Mouse (Mus musculus) midbrain, postnatal 0 days (tissue): Measurements from ENCODE around the gene Fmod. TPM values are rescaled to one million over a fixed set of nuclear protein-coding genes. Genes with fewer than 3 reads are reported as not detected.
A peak's percentile ranks its signal among the peaks of the same experiment; 100 is the strongest.

ENCODE experiments used
- ATAC-seq: fragments of 200-750 bp; cut with Nextera tagmentation; 2 replicates; pipeline ENCODE4 v1.8.0; 2017; ENCODE audit warnings: moderate number of reproducible peaks, mild to moderate bottlenecking, moderate TSS enrichment, moderate library complexity; ENCODE audit not compliant: low FRiP score
- DNase-seq: peaks from one replicate; pipeline ENCODE4 v3.0.0-alpha.2; 2015; ENCODE audit warnings: low spot score
- H3K27ac ChIP-seq: fragments of 300-500 bp; sonication (generic); 2 replicates; pipeline ENCODE4 v1.5.1; 2014; ENCODE audit warnings: low read depth, mild to moderate bottlenecking, low read length, mixed read lengths
- H3K27me3 ChIP-seq: fragments of 300-500 bp; sonication (generic); 2 replicates; pipeline ENCODE4 v1.6.1; 2014; ENCODE audit warnings: low read length, control low read depth, mixed read lengths; ENCODE audit not compliant: insufficient read depth
- H3K36me3 ChIP-seq: fragments of 300-500 bp; sonication (generic); 2 replicates; pipeline ENCODE4 v1.6.1; 2014; ENCODE audit warnings: low read length, control low read depth, mixed read lengths; ENCODE audit not compliant: insufficient read depth
- H3K4me1 ChIP-seq: fragments of 300-500 bp; sonication (generic); 2 replicates; pipeline ENCODE4 v1.6.1; 2014; ENCODE audit warnings: mild to moderate bottlenecking, control low read depth, antibody characterized with exemption, low read length, mixed read lengths; ENCODE audit not compliant: insufficient read depth
- H3K4me2 ChIP-seq: fragments of 300-500 bp; sonication (generic); 2 replicates; pipeline ENCODE4 v1.6.1; 2014; ENCODE audit warnings: low read depth, mild to moderate bottlenecking, low read length, mixed read lengths; ENCODE audit not compliant: poor library complexity, severe bottlenecking
- H3K4me3 ChIP-seq: fragments of 300-500 bp; sonication (generic); 2 replicates; pipeline ENCODE4 v1.5.1; 2014; ENCODE audit warnings: low read depth, mild to moderate bottlenecking, low read length, moderate library complexity
- H3K9ac ChIP-seq: fragments of 300-500 bp; sonication (generic); replicated peaks from 2 replicates; pipeline ENCODE4 v1.6.1; 2014; ENCODE audit warnings: mild to moderate bottlenecking, low read length, moderate library complexity, mixed read lengths; ENCODE audit not compliant: poor library complexity, severe bottlenecking
- H3K9me3 ChIP-seq: fragments of 300-500 bp; sonication (generic); 2 replicates; pipeline ENCODE4 v1.6.1; 2016; ENCODE audit warnings: low read length, control low read depth
- CTCF ChIP-seq: IDR thresholded peaks from 2 replicates; pipeline ENCODE4 v1.5.1; 2016; ENCODE audit warnings: antibody characterized with exemption, mild to moderate bottlenecking
- WGBS: fragments of 180-500 bp; shearing (Covaris S2); extraction: QIAGEN DNeasy Blood & Tissue Kit; methylation state at CpG from one replicate; pipeline ENCODE4 v1.1.7; 2014; 5-methylcytosine and 5-hydroxymethylcytosine counted together
- polyA plus RNA-seq: library from polyadenylated mRNA; unstranded; fragments of >200 nt; fragmentation: Nextera tagmentation; extraction: Ambion mirVana; gene quantifications from 2 replicates; pipeline ENCODE4 v1.2.1, GENCODE M21; 2015
- total RNA-seq: library from RNA; depleted of rRNA; stranded (reverse); fragments of >200 nt; gene quantifications from 2 replicates; pipeline ENCODE4 v1.2.3, GENCODE M21; 2014; rRNA removed

Fmod gene
- total and polyA plus RNA-seq, 2 experiments from 2014 or later: 17.1 to 24.8 TPM

DNA sequence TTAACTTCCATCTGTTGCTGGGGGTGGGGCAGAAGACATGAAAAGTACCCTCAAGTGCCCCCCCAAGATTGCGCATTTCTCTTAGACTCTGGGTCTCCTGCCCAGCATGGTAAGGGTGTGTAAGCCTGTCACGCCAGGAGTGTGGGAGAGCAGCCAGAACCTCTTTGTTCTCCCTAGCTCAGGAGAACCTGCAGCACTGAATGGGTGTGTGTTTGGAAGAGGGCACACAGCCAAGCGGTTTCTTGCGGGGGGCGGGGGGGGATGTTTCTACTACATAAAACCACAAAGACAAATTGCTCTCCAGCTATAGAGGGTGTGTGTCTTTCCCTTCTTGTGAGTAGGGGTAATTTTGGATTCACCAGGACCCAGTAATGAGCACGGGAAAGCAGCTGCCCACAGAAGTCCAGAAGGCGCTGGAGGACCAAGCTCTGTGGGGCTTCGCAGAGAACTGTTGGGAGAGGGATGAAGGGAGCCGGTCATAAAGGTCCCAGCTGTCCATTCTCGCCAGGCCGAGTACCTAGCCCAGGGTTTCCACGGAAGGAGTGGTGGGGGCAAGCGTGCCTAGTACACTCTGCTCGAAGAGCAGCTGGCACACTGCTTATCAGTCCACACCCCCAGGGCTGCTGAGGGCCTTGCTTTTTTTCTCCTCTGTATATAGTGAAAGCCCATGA lies 59.3 kb downstream of the Fmod start:
- peaks cover 15% of the 10 kb centered on the region; the same call in 1 of the 2 replicates for H3K4me1 ChIP-seq
- ATAC-seq: no peak
- no peak overlapping the region for H3K4me3 ChIP-seq
- H3K9ac ChIP-seq: no peak overlapping the region
- no peak overlapping the region for H3K4me2 ChIP-seq
- no peaks in the 10 kb centered on the region for H3K9me3 ChIP-seq
- peak overlapping the region; percentile 55; the same call in 1 of the 2 replicates for H3K27ac ChIP-seq
- 19% methylated on average over 14 of the region's 14 CpGs for WGBS
- peak; percentile 79 for DNase-seq
- H3K27me3 ChIP-seq: no peaks in the 10 kb centered on the region
- H3K36me3 ChIP-seq: no peaks in the 10 kb centered on the region
- TF ChIP-seq CTCF: no peak

DNA sequence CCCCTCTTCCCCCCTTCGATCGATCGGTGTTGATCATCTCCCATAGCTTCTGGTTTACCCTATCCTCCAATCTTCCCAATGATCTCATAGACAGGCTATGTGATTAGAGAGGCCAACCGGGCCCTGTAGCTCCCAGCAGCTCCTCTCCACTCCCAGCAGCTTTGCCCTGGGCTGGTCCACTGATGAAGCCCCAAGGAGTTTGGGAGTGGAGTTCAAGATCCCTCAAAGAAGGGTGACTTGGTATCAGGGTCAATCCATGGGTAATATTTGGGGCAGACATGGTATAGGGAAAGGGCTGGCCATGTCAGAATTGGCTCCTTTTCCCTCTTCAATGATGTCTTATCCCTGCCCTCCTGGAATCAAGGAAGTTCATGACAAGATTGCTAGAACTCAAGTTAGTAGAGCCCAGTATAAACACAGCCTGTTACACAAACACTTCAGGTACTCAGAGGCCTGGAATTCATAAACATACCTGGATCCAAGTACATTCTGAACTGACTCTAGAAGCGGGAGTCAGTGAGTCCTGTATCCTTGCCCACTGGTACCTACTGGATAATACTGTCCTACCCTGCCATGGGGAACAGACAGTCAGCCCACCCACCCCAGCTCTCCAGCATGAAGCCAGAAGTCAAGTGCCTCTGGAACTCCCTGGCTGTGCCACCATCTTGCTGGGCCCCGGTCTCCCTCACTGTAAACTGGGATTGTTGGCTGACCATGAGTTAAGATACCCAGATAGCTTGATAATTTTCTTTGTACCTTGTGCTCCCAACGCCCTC lies 60.2 kb downstream of the Fmod start:
- no peak for TF ChIP-seq CTCF
- Histone ChIP-seq H3K9ac (no peak overlapping the region), H3K27ac (0 out of 2 replicates have a peak overlapping the region, but pooled peaks have one; percentile 39), H3K4me3 (no peak overlapping the region), H3K27me3 (no peaks in the 10 kb centered on the region), H3K9me3 (no peaks in the 10 kb centered on the region), H3K4me1 (peaks cover 15% of the 10 kb centered on the region; the same call in 1 of the 2 replicates), H3K36me3 (no peaks in the 10 kb centered on the region), H3K4me2 (no peak overlapping the region)
- DNase-seq (no peak), ATAC-seq (no peak)
- WGBS: 81% methylated on average over 7 of the region's 7 CpGs

Other genes starting within 250 kb of the Fmod start
- gene Atp2b4, start 236.2 kb upstream of the Fmod start, total RNA-seq: 48.3 and 62.3 TPM in 2 replicates
- gene Atp2b4, start 236.2 kb upstream of the Fmod start, polyA plus RNA-seq: 11.3 and 12.1 TPM in 2 replicates
- gene Optc, start 129.3 kb upstream of the Fmod start, total RNA-seq: 5.0 and 7.3 TPM in 2 replicates
- gene Optc, start 129.3 kb upstream of the Fmod start, polyA plus RNA-seq: 2.1 and 2.7 TPM in 2 replicates
- gene Prelp, start 115.8 kb upstream of the Fmod start, total RNA-seq: 4.6 and 7.9 TPM in 2 replicates
- 5.0 and 5.4 TPM in 2 replicates for gene Prelp, start 115.8 kb upstream of the Fmod start, polyA plus RNA-seq
- gene Btg2, start 41.9 kb downstream of the Fmod start, total RNA-seq: 12.0 and 19.8 TPM in 2 replicates
- 8.9 and 9.9 TPM in 2 replicates for gene Btg2, start 41.9 kb downstream of the Fmod start, polyA plus RNA-seq
- gene Chit1, start 74.0 kb downstream of the Fmod start, total RNA-seq: 0.24 and 0.99 TPM in 2 replicates
- gene Chit1, start 74.0 kb downstream of the Fmod start, polyA plus RNA-seq: 0.21 and 0.48 TPM in 2 replicates
- 0.47 and 3.0 TPM in 2 replicates for gene Chil1, start 144.9 kb downstream of the Fmod start, total RNA-seq
- 3.0 and 4.3 TPM in 2 replicates for gene Chil1, start 144.9 kb downstream of the Fmod start, polyA plus RNA-seq
- not detected in 2 replicates for gene Mybph, start 156.2 kb downstream of the Fmod start, total RNA-seq
- 0.12 TPM in 1 of 2 replicates, not detected in the other for gene Mybph, start 156.2 kb downstream of the Fmod start, polyA plus RNA-seq
- gene Adora1, start 198.2 kb downstream of the Fmod start, total RNA-seq: 45.1 and 54.2 TPM in 2 replicates
- gene Adora1, start 198.2 kb downstream of the Fmod start, polyA plus RNA-seq: 32.5 and 35.6 TPM in 2 replicates